Mouse (Mus musculus) testis, adult 2 months (tissue): ENCODE measurements around the gene Ccr1l1.

Experiments
- CTCF ChIP-seq: fragments of 200-500 bp; IDR thresholded peaks from 2 replicates; pipeline ENCODE4 v1.5.1; 2012; ENCODE audit warnings: low read depth, mild to moderate bottlenecking, inconsistent platforms, low read length, moderate library complexity; ENCODE audit not compliant: control insufficient read depth, insufficient read depth, insufficient replicate concordance
- POLR2A ChIP-seq: fragments of 200-500 bp; IDR thresholded peaks from 2 replicates; pipeline ENCODE4 v1.6.1; 2012; ENCODE audit warnings: low read depth, mild to moderate bottlenecking, inconsistent platforms, low read length, moderate library complexity; ENCODE audit not compliant: control insufficient read depth

DNA sequence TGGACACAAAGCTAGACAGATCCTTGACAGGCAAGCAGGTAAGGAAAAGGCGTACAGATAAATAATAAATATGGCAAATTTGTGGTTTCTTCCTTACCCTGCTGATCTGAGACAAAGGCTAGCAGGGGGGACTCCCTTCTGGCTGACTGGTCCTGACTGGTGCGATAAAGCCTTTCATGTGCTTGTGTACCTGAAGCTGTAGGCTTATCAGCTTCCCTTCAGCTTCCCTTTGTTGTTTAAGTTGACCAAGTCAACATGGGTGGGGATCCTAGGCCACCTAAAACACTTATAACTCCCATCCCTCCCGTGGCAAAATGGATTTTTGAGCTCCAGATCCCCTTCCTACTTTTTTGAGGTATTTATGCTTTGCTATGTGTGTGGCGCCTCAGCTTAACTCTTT is 3.7 kb upstream of the Ccr1l1 start:
- TF ChIP-seq CTCF (no peak), POLR2A (no peak)
